Mouse (Mus musculus) T-cell, adult 2 months (primary cell): ENCODE results near the gene Myh6.
"Not testable (repeated sequence)": the region's sequence is repeated elsewhere in the genome, so short reads cannot be mapped to it uniquely, and the experiment has no call there.

ENCODE experiments used
- DNase-seq: peaks from one replicate; pipeline ENCODE4 v3.0.0; 2022; ENCODE audit warnings: low spot score

Myh6 gene

GRCm38 (mm10) chr14:54956533-54956932 is 10.2 kb downstream of the Myh6 start:
- no peak for DNase-seq

- no peak for DNase-seq
Measured at GRCm38 (mm10) chr14:54955481-54955880, 11.2 kb downstream of the Myh6 start.

GRCm38 (mm10) chr14:54954474-54954873 is 12.3 kb downstream of the Myh6 start:
- DNase-seq = no peak

- DNase-seq = no peak
Measured at GRCm38 (mm10) chr14:54953664-54954206, 13.0 kb downstream of the Myh6 start.

- DNase-seq = no peak
Measured at GRCm38 (mm10) chr14:54951587-54951986, 15.1 kb downstream of the Myh6 start.

- no peak for DNase-seq
Measured at GRCm38 (mm10) chr14:54950493-54950892, 16.2 kb downstream of the Myh6 start.

- DNase-seq = no peak
Measured at GRCm38 (mm10) chr14:54948781-54949180, 17.9 kb downstream of the Myh6 start.

GRCm38 (mm10) chr14:54947008-54947407 is 19.7 kb downstream of the Myh6 start:
- not testable (repeated sequence) for DNase-seq

GRCm38 (mm10) chr14:54945975-54946704 is 20.6 kb downstream of the Myh6 start:
- DNase-seq = no peak

- DNase-seq = no peak
Measured at GRCm38 (mm10) chr14:54944939-54945338, 21.8 kb downstream of the Myh6 start.

GRCm38 (mm10) chr14:54943971-54944370 is 22.8 kb downstream of the Myh6 start:
- DNase-seq = no peak

GRCm38 (mm10) chr14:54942479-54942878 is 24.2 kb downstream of the Myh6 start:
- DNase-seq = no peak

- DNase-seq = no peak
Measured at GRCm38 (mm10) chr14:54941024-54941978, 25.4 kb downstream of the Myh6 start.

- no peak for DNase-seq
Measured at GRCm38 (mm10) chr14:54940176-54940530, 26.6 kb downstream of the Myh6 start.

- DNase-seq = peak; percentile 60
Measured at GRCm38 (mm10) chr14:54939434-54940175, 27.1 kb downstream of the Myh6 start.

GRCm38 (mm10) chr14:54938431-54939219 is 28.1 kb downstream of the Myh6 start:
- DNase-seq = no peak

- no peak for DNase-seq
Measured at GRCm38 (mm10) chr14:54937361-54938182, 29.2 kb downstream of the Myh6 start.

GRCm38 (mm10) chr14:54936831-54937160 is 29.9 kb downstream of the Myh6 start:
- no peak for DNase-seq

- DNase-seq = no peak
Measured at GRCm38 (mm10) chr14:54935904-54936830, 30.6 kb downstream of the Myh6 start, which contains the start of gene Cmtm5. TSS of gene Cmtm5 (plus strand) at chr14:54936261.
